Mouse (Mus musculus): ENCODE measurements around the gene Prss46.

Gene Prss46

GRCm38 (mm10) chr9:110858967-110859596, 14.8 kb downstream of the Prss46 start:
- DNase-seq = no peak

- DNase-seq = peak; percentile 63 to 67
Measured at GRCm38 (mm10) chr9:110871030-110871429, 26.7 kb downstream of the Prss46 start.

GRCm38 (mm10) chr9:110873681-110874659, 29.7 kb downstream of the Prss46 start:
- DNase-seq = peak; percentile 72 to 84

GRCm38 (mm10) chr9:110874660-110875191, 30.4 kb downstream of the Prss46 start:
- DNase-seq = no peak

GRCm38 (mm10) chr9:110875288-110875695, 31.0 kb downstream of the Prss46 start:
- peak in 1 of 2 experiments; percentile 42 for DNase-seq

GRCm38 (mm10) chr9:110877353-110877752, 33.0 kb downstream of the Prss46 start:
- no peak for DNase-seq

GRCm38 (mm10) chr9:110877888-110878287, 33.6 kb downstream of the Prss46 start:
- DNase-seq = peak in 1 of 2 experiments; percentile 57

GRCm38 (mm10) chr9:110879191-110879920, 35.0 kb downstream of the Prss46 start, which contains the start of gene Als2cl:
TSS of gene Als2cl (plus strand) at chr9:110879870.
- DNase-seq = peak; percentile 39 to 65

GRCm38 (mm10) chr9:110879998-110880561, 35.8 kb downstream of the Prss46 start, which contains the start of gene Tmie:
TSS of gene Tmie (minus strand) at chr9:110880113.
- peak; percentile 83 to 90 for DNase-seq

GRCm38 (mm10) chr9:110880772-110881171, 36.5 kb downstream of the Prss46 start:
- DNase-seq = no peak

- DNase-seq = peak in 1 of 2 experiments; percentile 44
Measured at GRCm38 (mm10) chr9:110881953-110882352, 37.6 kb downstream of the Prss46 start.

GRCm38 (mm10) chr9:110887388-110888303, 43.3 kb downstream of the Prss46 start:
- DNase-seq = no peak

- DNase-seq = no peak
Measured at GRCm38 (mm10) chr9:110888935-110889334, 44.6 kb downstream of the Prss46 start.

- DNase-seq = peak in 1 of 2 experiments; percentile 57
Measured at GRCm38 (mm10) chr9:110890026-110890783, 45.9 kb downstream of the Prss46 start.

GRCm38 (mm10) chr9:110891077-110891828, 46.9 kb downstream of the Prss46 start:
- DNase-seq = peak in 1 of 2 experiments; percentile 46

GRCm38 (mm10) chr9:110892552-110892951, 48.2 kb downstream of the Prss46 start:
- DNase-seq = no peak

GRCm38 (mm10) chr9:110893429-110893828, 49.1 kb downstream of the Prss46 start:
- DNase-seq = no peak

- peak in 1 of 2 experiments; percentile 51 for DNase-seq
Measured at GRCm38 (mm10) chr9:110895507-110895906, 51.2 kb downstream of the Prss46 start.

- DNase-seq = no peak
Measured at GRCm38 (mm10) chr9:110895994-110896393, 51.7 kb downstream of the Prss46 start.
